Mouse (Mus musculus): ENCODE measurements around the gene Zfp738.

DNA sequence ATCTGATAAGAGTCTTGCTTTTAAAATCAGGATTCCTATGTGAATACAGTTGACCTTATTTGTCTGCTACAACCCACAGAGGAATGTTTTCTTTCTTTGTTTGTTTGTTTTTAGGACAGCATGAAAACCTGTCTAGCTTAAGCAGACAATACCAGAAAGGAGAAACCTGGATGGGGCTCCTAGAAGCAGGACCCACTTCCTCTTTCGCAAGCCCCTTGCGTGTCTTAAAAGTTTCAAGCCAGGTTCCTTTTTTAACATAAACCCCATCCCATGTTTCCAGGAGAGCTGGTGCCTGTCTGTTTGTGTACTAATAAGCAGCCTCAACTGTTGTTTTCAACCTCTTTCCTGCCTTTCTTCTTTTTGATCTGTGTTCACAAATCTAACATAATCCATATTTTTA, 12.0 kb downstream of the Zfp738 start:
- TF ChIP-seq CTCF (conservative IDR thresholded peaks at IDR 0.05; ENCODE audit: low read length): no peak
- no peak for TF ChIP-seq POU5F1 (IDR thresholded peaks at IDR 0.05; ENCODE audit: borderline replicate concordance, low read length)
- TF ChIP-seq NANOG (IDR thresholded peaks at IDR 0.05; ENCODE audit: borderline replicate concordance, low read length): no peak

Measured in E14TG2a.4 (cell line).